Mouse (Mus musculus): Measurements from ENCODE around the gene Amd1.

- TF ChIP-seq CTCF (IDR thresholded peaks at IDR 0.05; ENCODE audit: insufficient read depth, low read length) (no peak), POLR2A (IDR thresholded peaks at IDR 0.05; ENCODE audit: borderline replicate concordance, extremely low read depth, low read depth, low read length) (no peak)
These were observed 52.4 kb downstream of the Amd1 start for GRCm38 (mm10) chr10:40249625-40250024.
